Mouse (Mus musculus) thymus, adult 2 months (tissue): ENCODE data around the gene Cacna1c.

Experiments
- CTCF ChIP-seq: fragments of 200-500 bp; IDR thresholded peaks from 2 replicates; pipeline ENCODE4 v1.5.1; 2012; ENCODE audit warnings: mild to moderate bottlenecking, control low read depth, low read length, moderate library complexity, borderline replicate concordance; ENCODE audit not compliant: control insufficient read depth, poor library complexity, insufficient read depth; ENCODE audit errors: extremely low read depth
- POLR2A ChIP-seq: fragments of 200-500 bp; IDR thresholded peaks from 2 replicates; pipeline ENCODE4 v1.6.1; 2012; ENCODE audit warnings: mild to moderate bottlenecking, low read length, control low read depth, moderate library complexity; ENCODE audit not compliant: control insufficient read depth, poor library complexity, insufficient read depth; ENCODE audit errors: extremely low read depth

GRCm38 (mm10) chr6:118867384-118867783 is 328.8 kb downstream of the Cacna1c start:
- TF ChIP-seq CTCF = no peak
- no peak for TF ChIP-seq POLR2A
